Mouse (Mus musculus) megakaryocyte progenitor cell, adult 5-6 weeks (primary cell): ENCODE results near the gene 5730409E04Rik. TPM values are rescaled to one million over a fixed set of nuclear protein-coding genes. Genes with fewer than 3 reads are reported as not detected.
A peak's percentile ranks its signal among the peaks of the same experiment; 100 is the strongest.

Experiments
- ATAC-seq: replicated peaks from 2 replicates; pipeline ENCODE4 v1.8.0; 2016; ENCODE audit warnings: mild to moderate bottlenecking, moderate TSS enrichment, inconsistent platforms; ENCODE audit not compliant: poor library complexity
- total RNA-seq, 2 experiments: library from RNA; stranded (forward) in 1 of 2; stranded (reverse) in 1 of 2; fragments of 157-497, 149-512 nt in 1 of 2; fragments of 200-1000 nt in 1 of 2; gene quantifications; 2 replicates each; pipeline versions ENCODE4 v1.2.3 to v1.2.4; 2015 to 2017

5730409E04Rik gene
- 1.3 and 1.7 TPM in 2 replicates for total RNA-seq (2015)
- 2.2 and 2.3 TPM in 2 replicates for total RNA-seq (2017)

- ATAC-seq, result peak; percentile 68
Observed at GRCm38 (mm10) chr4:126609606-126610181, at the start of gene 5730409E04Rik. TSS of gene 5730409E04Rik (plus strand) at chr4:126609818.

- no peak for ATAC-seq
Observed at GRCm38 (mm10) chr4:126563798-126564197, 45.8 kb upstream of the 5730409E04Rik start.

DNA sequence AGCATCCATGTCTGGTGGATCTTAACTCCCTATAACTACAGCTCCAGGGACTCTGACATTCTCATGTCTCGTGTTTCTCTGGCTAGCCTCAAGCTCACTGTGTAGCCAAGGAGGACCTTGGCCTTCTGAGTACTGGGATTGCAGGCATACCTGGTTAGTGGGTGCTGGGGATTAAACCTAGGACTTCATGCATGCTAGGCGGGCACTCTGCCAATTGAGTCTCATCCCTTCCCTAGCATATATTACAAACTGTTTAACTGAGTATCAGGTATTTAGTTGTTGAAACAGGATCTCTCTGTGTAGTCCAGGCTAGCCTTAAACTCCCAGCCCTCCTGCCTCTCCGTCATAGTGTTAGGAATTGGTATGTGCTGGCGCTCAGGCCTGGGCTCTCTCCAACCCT, 42.4 kb upstream of the 5730409E04Rik start:
- ATAC-seq, result no peak

- no peak for ATAC-seq
Observed at GRCm38 (mm10) chr4:126569783-126570182, 39.8 kb upstream of the 5730409E04Rik start.

DNA sequence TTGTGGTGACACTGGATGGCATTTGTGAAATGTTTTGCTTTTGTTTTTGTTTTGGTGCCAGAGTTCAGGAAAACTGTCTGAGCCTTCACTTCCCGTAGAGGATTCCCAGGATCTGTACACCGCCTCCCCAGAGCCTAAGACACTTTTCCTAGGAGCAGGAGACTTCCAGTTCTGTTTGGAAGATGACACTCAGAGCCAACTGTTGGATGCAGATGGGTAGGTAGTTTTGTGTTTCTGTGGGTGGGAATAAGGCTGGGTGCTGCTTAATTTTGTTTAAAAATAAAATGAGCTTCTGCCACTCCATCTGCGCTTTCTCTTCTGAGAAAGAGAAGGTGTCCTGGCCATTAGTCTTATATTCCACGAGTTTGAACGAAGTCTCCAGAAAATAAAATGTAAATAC, 33.3 kb upstream of the 5730409E04Rik start:
- no peak for ATAC-seq

- peak; percentile 70 for ATAC-seq
Observed at GRCm38 (mm10) chr4:126577920-126578319, 31.7 kb upstream of the 5730409E04Rik start.

DNA sequence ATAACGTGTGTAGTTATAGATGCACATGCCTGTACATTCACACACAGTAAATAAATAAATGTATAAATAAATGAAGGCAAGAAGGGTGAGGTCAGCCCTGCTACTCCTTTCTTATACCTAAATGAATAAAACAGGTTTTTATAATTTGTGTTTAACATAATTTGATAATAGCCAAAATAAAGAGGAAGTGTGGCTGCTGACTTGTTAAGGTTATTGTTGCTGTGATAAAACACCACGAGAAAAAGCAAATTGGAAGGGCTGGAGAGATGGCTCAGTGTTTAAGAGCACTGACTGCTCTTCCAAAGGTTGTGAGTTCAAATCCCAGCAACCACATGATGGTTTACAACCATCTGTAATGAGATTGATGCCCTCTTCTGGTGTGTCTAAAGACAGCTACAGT, 30.5 kb upstream of the 5730409E04Rik start:
- no peak for ATAC-seq

DNA sequence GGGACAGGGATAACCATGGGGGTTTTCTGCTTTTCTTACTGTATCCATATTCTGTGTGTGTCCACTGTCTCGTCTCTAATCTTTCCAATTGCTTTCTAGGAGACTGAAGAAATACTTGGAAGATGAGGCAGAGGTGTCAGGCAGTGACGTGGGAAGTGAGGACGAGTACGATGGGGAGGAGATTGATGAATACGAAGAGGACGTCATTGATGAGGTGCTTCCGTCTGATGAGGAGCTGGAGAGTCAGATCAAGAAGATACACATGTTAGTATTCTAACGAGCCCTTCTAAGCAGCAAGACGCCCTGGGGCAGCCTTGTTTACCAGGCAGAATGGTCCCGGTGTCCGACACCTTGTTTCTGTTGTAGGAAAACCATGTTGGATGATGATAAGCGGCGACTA, 23.9 kb upstream of the 5730409E04Rik start:
- no peak for ATAC-seq

DNA sequence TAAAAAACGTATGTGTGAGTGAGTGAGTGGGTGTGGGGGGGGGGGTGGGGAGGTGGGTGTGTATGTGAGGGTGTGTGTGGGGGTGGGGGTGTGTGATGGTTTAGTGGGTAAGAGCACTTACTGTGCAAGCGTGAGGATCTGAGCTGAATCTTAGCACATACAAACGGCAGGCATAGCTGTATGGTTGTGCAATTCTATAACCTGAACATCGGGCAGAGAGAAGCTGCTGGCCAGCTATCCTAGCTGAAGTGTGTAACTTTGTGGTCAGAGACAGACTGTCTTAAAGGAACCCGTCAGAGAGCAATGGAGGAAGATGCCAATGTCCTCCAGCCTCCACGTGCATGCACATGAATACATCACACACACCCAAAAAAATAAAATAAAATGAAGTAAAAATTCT, 17.6 kb upstream of the 5730409E04Rik start:
- peak; percentile 83 for ATAC-seq

GRCm38 (mm10) chr4:126599971-126600754, 9.5 kb upstream of the 5730409E04Rik start:
- ATAC-seq, result peak; percentile 88

DNA sequence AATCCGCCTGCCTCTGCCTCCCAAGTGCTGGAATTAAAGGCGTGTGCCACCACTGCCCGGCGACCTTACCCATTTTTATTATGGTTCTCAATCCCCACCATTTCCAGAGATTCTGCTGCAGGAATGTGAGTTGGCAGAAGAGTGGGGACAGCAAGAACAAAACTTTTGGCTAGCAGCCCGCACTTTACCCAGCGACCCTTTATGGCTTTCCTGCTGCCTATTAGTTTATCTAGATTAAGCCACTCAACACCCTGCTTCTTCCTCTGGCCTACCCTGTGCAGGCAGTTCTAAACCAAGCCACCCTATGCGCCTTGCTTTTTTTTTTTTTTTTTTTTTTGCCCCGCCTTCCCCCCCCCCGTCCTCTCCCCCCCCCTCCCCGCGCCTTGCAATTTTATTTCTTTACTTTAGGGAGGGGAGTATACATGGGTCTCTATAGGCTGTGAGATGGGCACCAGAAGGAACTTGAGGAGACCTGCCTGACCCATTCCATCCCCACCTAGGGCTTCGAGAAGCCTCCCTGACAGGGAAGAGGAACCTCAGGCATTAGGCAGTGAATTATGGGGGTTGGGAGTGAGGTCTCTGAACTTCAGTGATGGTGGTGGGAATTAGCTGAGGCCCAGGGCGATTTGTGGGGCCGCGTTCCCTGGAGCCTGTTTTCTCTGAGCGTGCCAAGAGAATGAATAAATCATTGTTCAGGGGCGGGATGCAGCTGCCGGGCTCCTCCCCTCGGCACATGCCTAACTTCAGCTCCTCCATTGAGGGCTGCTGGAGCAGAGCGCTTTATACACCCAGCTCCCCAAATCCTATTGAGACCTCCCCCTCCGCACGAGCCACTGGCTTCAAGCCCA, 7.8 kb upstream of the 5730409E04Rik start:
- no peak for ATAC-seq

- no peak for ATAC-seq
Observed at GRCm38 (mm10) chr4:126602445-126602762, 7.2 kb upstream of the 5730409E04Rik start.

DNA sequence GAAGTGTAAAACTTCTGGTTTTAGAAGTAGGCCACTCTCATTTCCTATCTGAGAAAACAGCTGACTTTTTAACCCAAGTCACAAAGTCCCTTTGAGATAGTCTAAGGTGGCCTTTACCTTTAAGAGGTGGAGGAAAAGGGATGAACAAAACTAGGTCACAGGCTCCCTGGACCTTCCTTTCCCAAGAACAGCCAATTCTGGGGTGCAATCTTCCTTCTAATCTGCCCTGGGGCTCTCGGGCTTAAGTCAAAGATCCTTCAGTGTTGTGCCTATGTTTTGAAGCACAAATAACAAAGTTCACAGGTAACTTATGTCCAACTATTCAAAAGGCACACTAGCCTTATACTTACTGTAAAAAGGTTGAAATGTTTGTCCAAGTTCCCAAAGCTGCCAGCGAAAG, 5.5 kb upstream of the 5730409E04Rik start:
- ATAC-seq, result no peak

DNA sequence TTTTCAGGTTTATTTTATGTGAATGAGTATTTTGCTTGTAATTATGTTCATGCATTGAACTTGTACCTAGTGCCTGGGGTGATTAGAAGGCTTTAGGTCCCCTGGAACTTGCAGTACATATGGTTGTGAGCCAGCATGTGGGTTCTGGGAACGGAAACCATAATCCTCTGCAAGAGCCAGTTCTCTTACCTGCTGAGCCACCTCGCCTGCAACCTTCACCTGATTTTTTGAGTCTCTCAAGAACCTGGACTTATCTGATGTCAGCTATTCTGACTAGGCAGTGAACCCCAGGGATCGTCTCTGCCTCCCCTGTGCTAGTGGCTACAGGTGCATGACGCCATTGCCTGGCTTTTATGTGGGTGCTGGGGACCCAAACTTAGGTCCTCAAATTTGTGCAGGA, 3.9 kb upstream of the 5730409E04Rik start:
- no peak for ATAC-seq

GRCm38 (mm10) chr4:126611991-126612390, 2.4 kb downstream of the 5730409E04Rik start:
- no peak for ATAC-seq

DNA sequence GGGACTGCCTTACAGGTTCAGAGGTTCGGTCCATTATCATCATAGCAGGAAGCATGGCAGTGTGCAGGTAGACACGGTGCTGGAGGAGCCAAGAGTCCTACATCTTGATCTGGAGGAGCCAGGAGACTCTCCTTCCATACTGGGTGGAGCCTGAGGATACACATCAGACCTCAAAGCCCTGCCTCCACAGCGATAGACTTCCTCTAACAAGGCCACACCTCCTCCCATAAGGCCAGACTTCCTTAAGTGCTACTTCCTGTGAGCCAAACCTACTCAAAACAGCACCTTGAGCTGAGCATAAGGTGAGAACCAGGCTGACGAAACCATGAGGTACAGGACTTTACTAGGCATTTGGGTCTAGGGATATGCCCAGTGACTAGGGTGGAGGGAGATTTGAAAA, 6.7 kb downstream of the 5730409E04Rik start:
- ATAC-seq, result peak; percentile 43

- ATAC-seq, result peak; percentile 44; the same call in 1 of the 2 replicates
Observed at GRCm38 (mm10) chr4:126619691-126620330, 10.2 kb downstream of the 5730409E04Rik start.

DNA sequence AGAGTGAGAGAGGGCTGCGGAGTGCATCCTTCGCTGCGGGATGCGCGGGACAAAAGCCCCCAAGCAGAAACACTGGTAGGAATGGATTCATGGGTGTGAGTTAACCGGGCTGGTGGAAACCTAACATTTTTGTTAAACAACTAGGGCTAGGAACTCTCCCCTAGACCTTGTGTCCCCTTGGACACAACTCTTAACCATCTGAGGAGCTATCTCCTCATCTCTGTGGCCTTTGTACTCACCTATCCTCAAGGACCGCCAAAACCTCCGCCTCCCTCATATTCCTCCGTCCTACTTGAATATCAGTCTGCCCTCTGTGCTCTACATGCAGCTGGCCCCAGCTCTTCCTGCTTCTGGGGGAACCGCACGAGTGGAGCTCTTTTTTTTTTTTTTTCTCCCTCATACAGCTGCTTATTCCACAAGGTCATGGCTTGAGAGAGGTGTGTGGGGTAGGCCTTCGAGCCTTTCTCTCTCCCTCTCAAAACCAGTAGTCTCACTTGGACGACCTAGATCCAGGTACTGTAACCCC, 10.8 kb downstream of the 5730409E04Rik start:
- ATAC-seq, result 0 out of 2 replicates have a peak, but pooled peaks have one; percentile 21

GRCm38 (mm10) chr4:126627021-126627681, 17.5 kb downstream of the 5730409E04Rik start:
- ATAC-seq, result peak; percentile 54; the same call in 1 of the 2 replicates

DNA sequence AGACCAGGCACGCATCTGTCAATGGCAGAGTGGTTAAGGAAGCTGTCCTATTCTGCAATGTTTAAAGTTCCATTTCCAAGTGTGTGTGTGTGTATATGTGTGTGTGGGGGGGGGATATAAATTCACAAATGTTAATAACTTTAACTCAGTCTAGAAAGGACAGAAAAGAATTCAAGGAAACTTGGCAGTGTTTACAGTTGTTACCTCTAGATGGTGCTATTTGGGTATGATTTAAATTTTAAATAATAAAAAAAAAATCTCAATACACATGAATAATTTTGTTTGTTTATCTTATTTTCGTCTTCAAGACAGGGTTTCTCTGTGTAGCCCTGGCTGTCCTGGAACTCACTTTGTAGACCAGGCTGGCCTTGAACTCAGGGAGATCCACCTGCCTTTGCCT, 22.3 kb downstream of the 5730409E04Rik start:
- no peak for ATAC-seq
